Mouse (Mus musculus) MEL-GATA-1-ER (cell line): ENCODE data around the gene Pcnp.
"Not testable (repeated sequence)": the region's sequence is repeated elsewhere in the genome, so short reads cannot be mapped to it uniquely, and the experiment has no call there.

Source experiments
- DNase-seq: peaks from one replicate; pipeline ENCODE4 v3.0.0-alpha.2; 2012; ENCODE audit warnings: low read depth; ENCODE audit errors: extremely low read depth

Gene Pcnp

GRCm38 (mm10) chr16:55970416-55970815 lies 59.1 kb downstream of the Pcnp start:
- no peak for DNase-seq

- DNase-seq = no peak
These were observed 60.4 kb downstream of the Pcnp start for GRCm38 (mm10) chr16:55969147-55969546.

- DNase-seq = no peak
These were observed 62.3 kb downstream of the Pcnp start for GRCm38 (mm10) chr16:55967221-55967620.

GRCm38 (mm10) chr16:55966212-55966871 lies 63.2 kb downstream of the Pcnp start, which contains the start of gene Rpl24:
Gene Rpl24, plus strand, starts transcription at chr16:55966275.
- DNase-seq = peak; percentile 86

GRCm38 (mm10) chr16:55964126-55964949 lies 65.2 kb downstream of the Pcnp start:
- DNase-seq = no peak

GRCm38 (mm10) chr16:55963068-55963467 lies 66.5 kb downstream of the Pcnp start:
- DNase-seq = not testable (repeated sequence)
